Mouse (Mus musculus) naive thymus-derived CD4-positive, alpha-beta T cell, adult 2 months (primary cell): ENCODE results near the gene Gm45261.

Experiments used
- DNase-seq: peaks from one replicate; pipeline ENCODE4 v3.0.0-alpha.2; 2011; ENCODE audit warnings: low read depth

The Gm45261 gene

GRCm38 (mm10) chr1:80461348-80461747 lies at the start of gene Gm45261:
TSS of gene Gm45261 (minus strand) at chr1:80461448.
- no peak for DNase-seq

- DNase-seq = peak; percentile 44
Observed at GRCm38 (mm10) chr1:80504757-80505156, 43.5 kb upstream of the Gm45261 start.

GRCm38 (mm10) chr1:80504081-80504480 lies 42.8 kb upstream of the Gm45261 start:
- DNase-seq = no peak

GRCm38 (mm10) chr1:80502456-80503165 lies 41.4 kb upstream of the Gm45261 start:
- DNase-seq = no peak

- DNase-seq = no peak
Observed at GRCm38 (mm10) chr1:80499264-80499663, 38.0 kb upstream of the Gm45261 start.

GRCm38 (mm10) chr1:80496360-80496759 lies 35.1 kb upstream of the Gm45261 start:
- no peak for DNase-seq

- DNase-seq = no peak
Observed at GRCm38 (mm10) chr1:80483419-80483818, 22.2 kb upstream of the Gm45261 start.

GRCm38 (mm10) chr1:80474942-80475341 lies 13.7 kb upstream of the Gm45261 start:
- DNase-seq = no peak

GRCm38 (mm10) chr1:80472395-80472794 lies 11.1 kb upstream of the Gm45261 start:
- DNase-seq = no peak

- no peak for DNase-seq
Observed at GRCm38 (mm10) chr1:80459923-80460322, 1.3 kb downstream of the Gm45261 start.

GRCm38 (mm10) chr1:80459477-80459876 lies 1.8 kb downstream of the Gm45261 start:
- no peak for DNase-seq

GRCm38 (mm10) chr1:80453971-80454370 lies 7.3 kb downstream of the Gm45261 start:
- no peak for DNase-seq

- DNase-seq = no peak
Observed at GRCm38 (mm10) chr1:80451914-80452549, 9.2 kb downstream of the Gm45261 start.

GRCm38 (mm10) chr1:80447554-80447953 lies 13.7 kb downstream of the Gm45261 start:
- no peak for DNase-seq

GRCm38 (mm10) chr1:80440911-80441310 lies 20.3 kb downstream of the Gm45261 start:
- DNase-seq = peak; percentile 83

- DNase-seq = no peak
Observed at GRCm38 (mm10) chr1:80438506-80438905, 22.7 kb downstream of the Gm45261 start.

- DNase-seq = no peak
Observed at GRCm38 (mm10) chr1:80427946-80428345, 33.3 kb downstream of the Gm45261 start.

- no peak for DNase-seq
Observed at GRCm38 (mm10) chr1:80427425-80427824, 33.8 kb downstream of the Gm45261 start.

GRCm38 (mm10) chr1:80424666-80425065 lies 36.6 kb downstream of the Gm45261 start:
- DNase-seq = no peak

- no peak for DNase-seq
Observed at GRCm38 (mm10) chr1:80418321-80419045, 42.8 kb downstream of the Gm45261 start.

- peak; percentile 72 for DNase-seq
Observed at GRCm38 (mm10) chr1:80416329-80416728, 44.9 kb downstream of the Gm45261 start.

- peak; percentile 45 for DNase-seq
Observed at GRCm38 (mm10) chr1:80412521-80412920, 48.7 kb downstream of the Gm45261 start.
